Mouse (Mus musculus) stomach, postnatal 0 days (tissue): ENCODE results near the gene Gpi1.

ENCODE experiments used
- CTCF ChIP-seq: IDR thresholded peaks from 2 replicates; pipeline ENCODE4 v1.5.1; 2016; ENCODE audit warnings: antibody characterized with exemption, low read depth, mild to moderate bottlenecking, moderate library complexity
- EP300 ChIP-seq: optimal IDR thresholded peaks from 2 replicates; pipeline ENCODE3; 2016; ENCODE audit warnings: antibody characterized with exemption

DNA sequence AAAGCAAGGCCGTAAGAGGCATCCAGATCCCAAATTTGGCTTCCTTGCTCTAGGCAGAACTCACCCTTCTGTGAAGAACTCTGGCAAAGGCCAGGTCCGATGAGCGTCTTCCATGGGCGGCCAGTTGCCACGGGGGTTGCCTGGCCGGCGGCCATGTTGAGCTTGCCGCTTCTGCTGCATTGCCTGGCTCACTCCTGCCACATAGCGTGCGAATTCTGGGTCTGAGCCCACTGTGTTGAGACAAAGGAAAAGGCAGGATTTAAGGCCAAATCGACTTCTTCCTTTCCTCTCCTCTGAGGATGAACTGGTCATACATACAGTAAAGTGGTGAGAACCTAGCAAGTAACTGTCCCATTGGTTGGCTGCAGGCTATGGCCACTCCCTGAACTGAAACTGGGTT, 12.0 kb upstream of the Gpi1 start:
- no peak for TF ChIP-seq CTCF
- no peak for TF ChIP-seq EP300
